Mouse (Mus musculus) thymus, adult 2 months (tissue): Measurements from ENCODE around the gene Ankrd44.

Experiments used
- CTCF ChIP-seq: fragments of 200-500 bp; IDR thresholded peaks from 2 replicates; pipeline ENCODE4 v1.5.1; 2012; ENCODE audit warnings: mild to moderate bottlenecking, control low read depth, low read length, moderate library complexity, borderline replicate concordance; ENCODE audit not compliant: control insufficient read depth, poor library complexity, insufficient read depth; ENCODE audit errors: extremely low read depth
- POLR2A ChIP-seq: fragments of 200-500 bp; IDR thresholded peaks from 2 replicates; pipeline ENCODE4 v1.6.1; 2012; ENCODE audit warnings: mild to moderate bottlenecking, low read length, control low read depth, moderate library complexity; ENCODE audit not compliant: control insufficient read depth, poor library complexity, insufficient read depth; ENCODE audit errors: extremely low read depth

GRCm38 (mm10) chr1:54612344-54612743, 313.8 kb downstream of the Ankrd44 start:
- TF ChIP-seq CTCF (no peak), POLR2A (no peak)
